Mouse (Mus musculus): ENCODE measurements around the gene Pak6. TPM values are rescaled to one million over a fixed set of nuclear protein-coding genes. Genes with fewer than 3 reads are reported as not detected.

Gene Pak6
- polyA plus RNA-seq, 1 experiment = 10.9 TPM

GRCm38 (mm10) chr2:118696451-118697308, 33.6 kb downstream of the Pak6 start:
- H3K4me1 ChIP-seq (ENCODE audit: control insufficient read depth, insufficient read depth, low read length) = peaks cover 3% of the 10 kb centered on the region; the same call in 1 of the 2 replicates
- no peaks in the 10 kb centered on the region for H3K36me3 ChIP-seq (ENCODE audit: control insufficient read depth, insufficient read depth, low read length)
- H3K4me3 ChIP-seq (ENCODE audit: insufficient read depth, low read depth, low read length) = no peak overlapping the region
- H3K27ac ChIP-seq (ENCODE audit: insufficient read depth, low read depth, low read length) = no peak overlapping the region
- H3K27me3 ChIP-seq (replicated peaks; ENCODE audit: control insufficient read depth, insufficient read depth, low read length) = no peaks in the 10 kb centered on the region
- 40% methylated on average over 21 of the region's 21 CpGs for WGBS
- DNase-seq = peak; percentile 78
- TF ChIP-seq POLR2A (IDR thresholded peaks at IDR 0.05; ENCODE audit: low read depth, low read length) = no peak
- TF ChIP-seq CTCF (conservative IDR thresholded peaks at IDR 0.05; ENCODE audit: insufficient read depth, insufficient read length, low read depth, low read length) = no peak

- Histone ChIP-seq H3K4me3 (ENCODE audit: insufficient read depth, low read depth, low read length) (no peak overlapping the region), H3K4me1 (ENCODE audit: control insufficient read depth, insufficient read depth, low read length) (peaks cover 3% of the 10 kb centered on the region; the same call in 1 of the 2 replicates), H3K27me3 (replicated peaks; ENCODE audit: control insufficient read depth, insufficient read depth, low read length) (no peaks in the 10 kb centered on the region), H3K27ac (ENCODE audit: insufficient read depth, low read depth, low read length) (no peak overlapping the region), H3K36me3 (ENCODE audit: control insufficient read depth, insufficient read depth, low read length) (no peaks in the 10 kb centered on the region)
- TF ChIP-seq POLR2A (IDR thresholded peaks at IDR 0.05; ENCODE audit: low read depth, low read length) = no peak
- no peak for TF ChIP-seq CTCF (conservative IDR thresholded peaks at IDR 0.05; ENCODE audit: insufficient read depth, insufficient read length, low read depth, low read length)
- 24% methylated on average over 5 of the region's 5 CpGs for WGBS
- DNase-seq = no peak
Measured at GRCm38 (mm10) chr2:118697311-118697877, 34.3 kb downstream of the Pak6 start.

GRCm38 (mm10) chr2:118697955-118698354, 34.9 kb downstream of the Pak6 start:
- H3K4me3 ChIP-seq (ENCODE audit: insufficient read depth, low read depth, low read length) = no peak overlapping the region
- no peaks in the 10 kb centered on the region for H3K36me3 ChIP-seq (ENCODE audit: control insufficient read depth, insufficient read depth, low read length)
- 15% methylated on average over 7 of the region's 7 CpGs for WGBS
- peaks cover 3% of the 10 kb centered on the region; the same call in 1 of the 2 replicates for H3K4me1 ChIP-seq (ENCODE audit: control insufficient read depth, insufficient read depth, low read length)
- H3K27ac ChIP-seq (ENCODE audit: insufficient read depth, low read depth, low read length) = no peak overlapping the region
- DNase-seq = peak; percentile 92
- no peak for TF ChIP-seq POLR2A (IDR thresholded peaks at IDR 0.05; ENCODE audit: low read depth, low read length)
- no peak for TF ChIP-seq CTCF (conservative IDR thresholded peaks at IDR 0.05; ENCODE audit: insufficient read depth, insufficient read length, low read depth, low read length)
- H3K27me3 ChIP-seq (replicated peaks; ENCODE audit: control insufficient read depth, insufficient read depth, low read length) = no peaks in the 10 kb centered on the region

GRCm38 (mm10) chr2:118700179-118701062, 37.3 kb downstream of the Pak6 start:
- WGBS = 8% methylated on average over 32 of the region's 32 CpGs
- DNase-seq = peak; percentile 90
- no peaks in the 10 kb centered on the region for H3K36me3 ChIP-seq (ENCODE audit: control insufficient read depth, insufficient read depth, low read length)
- peaks cover 3% of the 10 kb centered on the region; the same call in 1 of the 2 replicates for H3K4me1 ChIP-seq (ENCODE audit: control insufficient read depth, insufficient read depth, low read length)
- no peak overlapping the region for H3K27ac ChIP-seq (ENCODE audit: insufficient read depth, low read depth, low read length)
- H3K4me3 ChIP-seq (ENCODE audit: insufficient read depth, low read depth, low read length) = no peak overlapping the region
- no peaks in the 10 kb centered on the region for H3K27me3 ChIP-seq (replicated peaks; ENCODE audit: control insufficient read depth, insufficient read depth, low read length)
- TF ChIP-seq POLR2A (IDR thresholded peaks at IDR 0.05; ENCODE audit: low read depth, low read length) (no peak), CTCF (conservative IDR thresholded peaks at IDR 0.05; ENCODE audit: insufficient read depth, insufficient read length, low read depth, low read length) (peak; percentile 87)

GRCm38 (mm10) chr2:118701161-118701560, 38.1 kb downstream of the Pak6 start:
- TF ChIP-seq CTCF (conservative IDR thresholded peaks at IDR 0.05; ENCODE audit: insufficient read depth, insufficient read length, low read depth, low read length) (no peak), POLR2A (IDR thresholded peaks at IDR 0.05; ENCODE audit: low read depth, low read length) (no peak)
- H3K4me3 ChIP-seq (ENCODE audit: insufficient read depth, low read depth, low read length) = no peak overlapping the region
- DNase-seq = no peak
- no peaks in the 10 kb centered on the region for H3K27me3 ChIP-seq (replicated peaks; ENCODE audit: control insufficient read depth, insufficient read depth, low read length)
- H3K4me1 ChIP-seq (ENCODE audit: control insufficient read depth, insufficient read depth, low read length) = peaks cover 3% of the 10 kb centered on the region; the same call in 1 of the 2 replicates
- no peak overlapping the region for H3K27ac ChIP-seq (ENCODE audit: insufficient read depth, low read depth, low read length)
- 50% methylated on average over 5 of the region's 5 CpGs for WGBS
- H3K36me3 ChIP-seq (ENCODE audit: control insufficient read depth, insufficient read depth, low read length) = no peaks in the 10 kb centered on the region

GRCm38 (mm10) chr2:118701971-118702882, 39.1 kb downstream of the Pak6 start:
- 24% methylated on average over 51 of the region's 51 CpGs for WGBS
- Histone ChIP-seq H3K27ac (ENCODE audit: insufficient read depth, low read depth, low read length) (no peak overlapping the region), H3K27me3 (replicated peaks; ENCODE audit: control insufficient read depth, insufficient read depth, low read length) (no peaks in the 10 kb centered on the region), H3K4me1 (ENCODE audit: control insufficient read depth, insufficient read depth, low read length) (peaks cover 3% of the 10 kb centered on the region; the same call in 1 of the 2 replicates), H3K4me3 (ENCODE audit: insufficient read depth, low read depth, low read length) (peak overlapping the region; percentile 40; the same call in 1 of the 2 replicates), H3K36me3 (ENCODE audit: control insufficient read depth, insufficient read depth, low read length) (no peaks in the 10 kb centered on the region)
- TF ChIP-seq CTCF (conservative IDR thresholded peaks at IDR 0.05; ENCODE audit: insufficient read depth, insufficient read length, low read depth, low read length) (no peak), POLR2A (IDR thresholded peaks at IDR 0.05; ENCODE audit: low read depth, low read length) (no peak)
- DNase-seq = peak; percentile 42

All from kidney, adult 2 months (tissue).